Mouse (Mus musculus) bone marrow, adult 2 months (tissue): ENCODE measurements around the gene Elp4.

Experiments used
- CTCF ChIP-seq: fragments of 200-500 bp; IDR thresholded peaks from 2 replicates; pipeline ENCODE4 v1.5.1; 2011; ENCODE audit warnings: low read length, control low read depth; ENCODE audit not compliant: control insufficient read depth, insufficient read depth
- POLR2A ChIP-seq: fragments of 200-500 bp; IDR thresholded peaks from 2 replicates; pipeline ENCODE4 v1.6.1; 2011; ENCODE audit warnings: low read depth, mild to moderate bottlenecking, control low read depth, low read length, borderline replicate concordance; ENCODE audit not compliant: control insufficient read depth

DNA sequence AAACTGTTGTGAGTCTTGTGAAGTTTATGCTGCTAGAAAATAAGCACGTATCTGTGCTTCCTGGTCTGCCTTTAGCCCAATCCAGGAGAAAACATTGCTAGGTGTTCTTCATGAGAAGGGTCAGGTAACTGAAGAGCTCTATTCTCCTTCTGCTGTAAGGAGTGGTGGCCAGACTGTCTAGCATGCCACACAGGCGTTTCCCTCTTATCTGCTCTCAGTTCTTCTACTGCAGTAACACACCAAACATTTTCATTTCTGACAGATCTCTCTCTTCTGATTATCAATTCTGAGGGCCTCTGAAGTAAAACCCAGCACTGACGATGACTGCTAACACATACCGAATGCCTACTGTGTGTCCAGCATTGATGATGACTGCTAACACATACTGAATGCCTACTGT lies 98.3 kb downstream of the Elp4 start:
- TF ChIP-seq POLR2A = no peak
- no peak for TF ChIP-seq CTCF
